Mouse (Mus musculus) embryonic stem cell, embryonic (primary cell): ENCODE data around the gene Il17f.

Experiments used
- CTCF ChIA-PET, 4 experiments: fragments of 300-600 bp in 2 of 4; fragments of 350-600 bp in 2 of 4; sonication (Branson Sonifier 250); formaldehyde crosslinking; loops; one replicate each; lab custom pipeline; 2022; ENCODE audit warnings: inconsistent platforms in 2 of 4; lab: Charles Lee
- POLR2A ChIA-PET, 4 experiments: fragments of 300-600 bp in 2 of 4; fragments of 350-600 bp in 2 of 4; sonication (Branson Sonifier 250); formaldehyde crosslinking; loops; one replicate each; lab custom pipeline; 2022; ENCODE audit warnings: antibody characterized with exemption in 4 of 4, inconsistent platforms in 1 of 4; lab: Charles Lee

The Il17f gene

DNA sequence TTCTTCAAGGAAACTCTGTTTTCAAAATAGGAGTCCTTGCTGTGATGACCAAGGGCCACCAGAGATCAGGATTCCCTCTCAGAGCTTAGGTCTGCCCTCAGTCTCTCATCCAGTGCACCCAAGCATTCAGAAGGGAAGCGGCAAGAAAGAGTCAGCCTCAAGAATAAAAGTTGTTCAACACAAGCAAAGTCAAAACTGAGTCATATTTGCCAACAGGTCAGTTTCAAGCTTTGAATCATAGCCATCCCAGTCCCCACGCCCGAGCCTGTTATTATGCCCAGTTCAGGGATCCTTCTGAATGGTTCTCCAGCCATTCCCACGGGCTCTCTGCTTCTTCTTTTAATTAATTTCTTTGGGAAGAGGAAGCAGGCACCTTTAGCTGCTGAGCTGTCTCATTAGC is 53.8 kb downstream of the Il17f start:
- ChIA-PET POLR2A (interaction anchor here in 1 of 4 experiments (0.6 kb wide), 1 partner anchor 31 kb away, joined by 3 read pairs; no protein-coding TSS in a partner anchor), CTCF (no interaction called here)

DNA sequence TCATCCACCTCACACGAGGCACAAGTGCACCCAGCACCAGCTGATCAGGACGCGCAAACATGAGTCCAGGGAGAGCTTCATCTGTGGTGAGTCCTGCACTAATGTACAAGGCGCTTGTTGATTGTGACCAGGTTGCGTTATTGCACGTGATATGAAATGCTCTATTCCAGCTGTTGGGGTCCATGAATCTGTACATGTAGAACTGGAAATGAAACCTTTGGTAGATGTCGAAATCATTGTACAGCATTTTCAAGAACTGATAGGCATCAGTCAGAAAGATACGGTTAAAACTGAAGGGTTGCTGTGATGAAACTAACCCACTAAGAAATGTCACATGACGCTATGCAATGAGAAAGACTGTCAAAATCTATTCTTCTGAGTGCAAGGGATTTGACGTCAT is 59.5 kb downstream of the Il17f start, which contains the start of gene Il17a:
Gene Il17a (plus strand): TSS at position 3 of the 400 bp plus-strand sequence.
- POLR2A ChIA-PET, result no interaction called here
- CTCF ChIA-PET, result no interaction called here
